In the genomic region with DNA sequence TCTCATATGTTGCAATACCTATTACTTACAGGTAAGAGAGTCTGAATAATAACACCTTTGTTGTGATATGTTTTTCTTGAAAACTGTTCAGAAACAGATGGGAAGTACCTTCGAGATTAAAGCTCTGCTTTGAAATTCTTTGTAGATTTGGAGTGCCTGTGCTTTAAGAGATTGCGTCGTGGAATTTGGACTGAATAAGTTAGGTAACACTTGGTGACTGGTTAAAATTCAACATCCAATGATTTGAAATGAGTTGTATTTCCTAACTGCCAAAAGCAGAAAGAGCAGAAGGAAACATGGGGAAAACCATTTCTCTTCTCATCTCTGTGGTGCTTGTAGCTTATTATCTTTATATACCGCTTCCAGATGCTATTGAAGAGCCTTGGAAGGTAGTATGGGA, we compare ENCODE assay signal across 37 mouse cellular contexts. TPM values are rescaled to one million over a fixed set of nuclear protein-coding genes. Genes with fewer than 3 reads are reported as not detected.
DNase-seq lines count a peak whose midpoint lies in the region; ATAC-seq and TF ChIP-seq lines count a peak whose summit lies in the region.
"Had no signal": no experiment of that assay in that cellular context is flagged by ENCODE, and none has a peak within 500 bp of the region (broad histone marks: within the 10 kb centered on the region; RNA-seq: fewer than 3 reads in every experiment).

No protein-coding gene starts in this region.

- TF ChIP-seq CTCF in kidney, adult 2 months (conservative IDR thresholded peaks at IDR 0.05; ENCODE audit: insufficient read depth, insufficient read length, low read depth, low read length), result no peak
- TF ChIP-seq CTCF in liver, adult 2 months (IDR thresholded peaks at IDR 0.05; ENCODE audit: low read depth, low read length), result no peak
- no peak for TF ChIP-seq CTCF in liver, embryonic 14.5 days (IDR thresholded peaks at IDR 0.05; ENCODE audit: low read depth)
- no peak for TF ChIP-seq CTCF in cerebellum, adult 2 months (IDR thresholded peaks at IDR 0.05; ENCODE audit: borderline replicate concordance, insufficient read depth, low read depth, low read length)

- ATAC-seq in kidney, embryonic 16.5 days (ENCODE audit: low FRiP score, low TSS enrichment), result no peak
- peak; percentile 26; the same call in 1 of the 2 replicates for ATAC-seq in liver, embryonic 14.5 days (ENCODE audit: insufficient read depth)
- ATAC-seq: forebrain, postnatal 0 days; midbrain, embryonic 16.5 days; Patski had no signal

- H3K79me2 ChIP-seq in liver, adult 2 months (ENCODE audit: control insufficient read depth, insufficient read depth, low read length), result peaks cover 4% of the 10 kb centered on the region; the same call in 1 of the 2 replicates

- 52% methylated on average over 4 of the region's 4 CpGs for WGBS in kidney, adult 2 months
- 82% methylated on average over 4 of the region's 4 CpGs for WGBS in kidney, embryonic 16.5 days
- 17% methylated on average over 4 of the region's 4 CpGs for WGBS in liver, adult 2 months
- WGBS in liver, embryonic 14.5 days (ENCODE audit: insufficient replicate concordance), result 59% methylated on average over 4 of the region's 4 CpGs
- 92% methylated on average over 4 of the region's 4 CpGs for WGBS in cerebellum, adult 2 months

- no peak for TF ChIP-seq POLR2A in kidney, adult 2 months (IDR thresholded peaks at IDR 0.05; ENCODE audit: low read depth, low read length)
- TF ChIP-seq POLR2A in liver, adult 2 months (IDR thresholded peaks at IDR 0.05; ENCODE audit: extremely low read depth, insufficient read depth, low read length), result no peak
- TF ChIP-seq POLR2A in cerebellum, adult 2 months (IDR thresholded peaks at IDR 0.05; ENCODE audit: borderline replicate concordance, insufficient read depth, low read length), result no peak

- no peaks in the 10 kb centered on the region for H3K36me3 ChIP-seq in kidney, adult 2 months (ENCODE audit: control insufficient read depth, insufficient read depth, low read length)
- no peaks in the 10 kb centered on the region for H3K36me3 ChIP-seq in kidney, embryonic 16.5 days (ENCODE audit: insufficient read depth, low read length)
- H3K36me3 ChIP-seq in liver, adult 2 months (ENCODE audit: control insufficient read depth, insufficient read depth, low read length), result peaks cover 7% of the 10 kb centered on the region
- H3K36me3 ChIP-seq in liver, embryonic 14.5 days (replicated peaks; ENCODE audit: control insufficient read depth, insufficient read depth, low read depth), result no peaks in the 10 kb centered on the region
- H3K36me3 ChIP-seq: embryonic facial prominence, embryonic 13.5 days; forebrain, embryonic 12.5 days; heart, embryonic 12.5 days; hindbrain, embryonic 13.5 days; limb, embryonic 10.5 days; limb, embryonic 15.5 days; neural tube, embryonic 13.5 days; stomach, embryonic 15.5 days had no signal

- H3K4me2 ChIP-seq in kidney, embryonic 16.5 days (replicated peaks; ENCODE audit: low read depth, low read length), result no peak overlapping the region
- H3K4me2 ChIP-seq in liver, embryonic 14.5 days (ENCODE audit: low read depth), result no peak overlapping the region
- H3K4me2 ChIP-seq: embryonic facial prominence, embryonic 13.5 days; forebrain, embryonic 12.5 days; heart, embryonic 12.5 days; hindbrain, embryonic 13.5 days; limb, embryonic 15.5 days; midbrain, embryonic 11.5 days; neural tube, embryonic 13.5 days; stomach, embryonic 15.5 days had no signal

- no peak for TF ChIP-seq EP300 in liver, embryonic 14.5 days (IDR thresholded peaks at IDR 0.05; ENCODE audit: low read depth)

- no peak overlapping the region for H3K27ac ChIP-seq in kidney, adult 2 months (ENCODE audit: insufficient read depth, low read depth, low read length)
- no peak overlapping the region for H3K27ac ChIP-seq in kidney, embryonic 16.5 days (ENCODE audit: low read length)
- no peak overlapping the region for H3K27ac ChIP-seq in liver, adult 2 months (replicated peaks; ENCODE audit: insufficient read depth, low read depth, low read length)
- H3K27ac ChIP-seq in liver, embryonic 14.5 days, result no peak overlapping the region
- no peak overlapping the region for H3K27ac ChIP-seq in cerebellum, adult 2 months (ENCODE audit: insufficient read depth, low read length)
- H3K27ac ChIP-seq: embryonic facial prominence, embryonic 13.5 days; forebrain, embryonic 12.5 days; heart, adult 2 months; hindbrain, embryonic 13.5 days; limb, embryonic 10.5 days; limb, embryonic 15.5 days; neural tube, embryonic 13.5 days; stomach, embryonic 15.5 days had no signal

- H3K4me1 ChIP-seq in kidney, adult 2 months (ENCODE audit: control insufficient read depth, insufficient read depth, low read length), result no peaks in the 10 kb centered on the region
- H3K4me1 ChIP-seq in kidney, embryonic 16.5 days (ENCODE audit: insufficient read depth, low read length), result no peaks in the 10 kb centered on the region
- peaks cover 15% of the 10 kb centered on the region for H3K4me1 ChIP-seq in liver, adult 2 months (ENCODE audit: control insufficient read depth, insufficient read depth, low read length)
- no peaks in the 10 kb centered on the region for H3K4me1 ChIP-seq in liver, embryonic 14.5 days (replicated peaks; ENCODE audit: control insufficient read depth in 2 of 2, insufficient read depth in 2 of 2, low read length in 1 of 2)
- H3K4me1 ChIP-seq in cerebellum, adult 2 months (ENCODE audit: control insufficient read depth, insufficient read depth, low read length), result no peaks in the 10 kb centered on the region
- H3K4me1 ChIP-seq: embryonic facial prominence, embryonic 13.5 days; forebrain, embryonic 12.5 days; heart, embryonic 12.5 days; hindbrain, embryonic 13.5 days; limb, embryonic 10.5 days; limb, embryonic 15.5 days; neural tube, embryonic 13.5 days; stomach, embryonic 15.5 days had no signal

- no peak overlapping the region for H3K9ac ChIP-seq in kidney, embryonic 16.5 days (replicated peaks; ENCODE audit: low read length)
- H3K9ac ChIP-seq in liver, adult 2 months (ENCODE audit: low read depth, low read length), result no peak overlapping the region
- no peak overlapping the region for H3K9ac ChIP-seq in liver, embryonic 14.5 days (replicated peaks)
- H3K9ac ChIP-seq: embryonic facial prominence, embryonic 13.5 days; forebrain, embryonic 12.5 days; forebrain, postnatal 0 days; heart, embryonic 12.5 days; hindbrain, embryonic 13.5 days; limb, embryonic 15.5 days; neural tube, embryonic 13.5 days; stomach, embryonic 15.5 days had no signal

- H3K9me3 ChIP-seq in kidney, embryonic 16.5 days (ENCODE audit: low read length), result no peaks in the 10 kb centered on the region
- H3K9me3 ChIP-seq in liver, embryonic 14.5 days (ENCODE audit: control insufficient read depth, low read length), result no peaks in the 10 kb centered on the region
- H3K9me3 ChIP-seq: embryonic facial prominence, embryonic 13.5 days; forebrain, embryonic 12.5 days; heart, embryonic 12.5 days; hindbrain, embryonic 13.5 days; limb, embryonic 10.5 days; limb, embryonic 15.5 days; neural tube, embryonic 13.5 days; stomach, embryonic 15.5 days had no signal

- no peaks in the 10 kb centered on the region for H3K27me3 ChIP-seq in kidney, adult 2 months (replicated peaks; ENCODE audit: control insufficient read depth, insufficient read depth, low read length)
- no peaks in the 10 kb centered on the region for H3K27me3 ChIP-seq in kidney, embryonic 16.5 days (ENCODE audit: insufficient read depth, low read length)
- H3K27me3 ChIP-seq in liver, adult 2 months (ENCODE audit: control insufficient read depth, insufficient read depth, low read length), result no peaks in the 10 kb centered on the region
- no peaks in the 10 kb centered on the region for H3K27me3 ChIP-seq in liver, embryonic 14.5 days (ENCODE audit: control insufficient read depth, insufficient read depth, low read length)
- no peaks in the 10 kb centered on the region for H3K27me3 ChIP-seq in cerebellum, adult 2 months (ENCODE audit: control insufficient read depth, insufficient read depth, low read length)
- H3K27me3 ChIP-seq: embryonic facial prominence, embryonic 13.5 days; forebrain, embryonic 12.5 days; heart, embryonic 12.5 days; hindbrain, embryonic 13.5 days; limb, embryonic 15.5 days; neural tube, embryonic 13.5 days; stomach, embryonic 15.5 days had no signal

- H3K4me3 ChIP-seq in kidney, adult 2 months (ENCODE audit: insufficient read depth, low read depth, low read length), result 0 out of 2 replicates have a peak overlapping the region, but pooled peaks have one; percentile 19
- H3K4me3 ChIP-seq in kidney, embryonic 16.5 days (ENCODE audit: low read length), result no peak overlapping the region
- H3K4me3 ChIP-seq in liver, adult 2 months (ENCODE audit: insufficient read depth, low read depth, low read length), result peak overlapping the region; percentile 82; the same call in 1 of the 2 replicates
- H3K4me3 ChIP-seq in liver, embryonic 14.5 days (ENCODE audit: insufficient read depth in 1 of 2, low read depth in 2 of 2, low read length in 2 of 2), result peak overlapping the region in 1 of 2 experiments; percentile 10; a peak in 3 of 4 replicates
- no peak overlapping the region for H3K4me3 ChIP-seq in cerebellum, adult 2 months (replicated peaks; ENCODE audit: insufficient read depth, low read depth, low read length)
- H3K4me3 ChIP-seq: embryonic facial prominence, embryonic 13.5 days; forebrain, embryonic 12.5 days; heart, adult 2 months; heart, embryonic 12.5 days; hindbrain, embryonic 13.5 days; limb, embryonic 10.5 days; limb, embryonic 15.5 days; myocyte; neural tube, embryonic 13.5 days; stomach, embryonic 15.5 days had no signal

- peak; percentile 81 for DNase-seq in kidney, adult 2 months
- DNase-seq in liver, adult 2 months (ENCODE audit: extremely low read depth, low read depth, low spot score), result peak; percentile 98
- no peak for DNase-seq in liver
- peak in 2 of 3 experiments; percentile 1 to 2 for DNase-seq in liver, embryonic 14.5 days (ENCODE audit: low read depth in 3 of 3, low spot score in 3 of 3)
- DNase-seq in urinary bladder, postnatal 4 days (ENCODE audit: low spot score in 2 of 2), result no peak
- no peak for DNase-seq in cerebellum, adult 2 months
- no peak for DNase-seq in right cerebral cortex, postnatal 36 days (ENCODE audit: low spot score in 2 of 2)
- DNase-seq: adrenal gland, postnatal 14 days; cerebellum, adult 11-12 months; cerebellum, postnatal 10 days; forebrain, postnatal 0 days; heart, adult 2 months; heart, postnatal 4 days; layer of hippocampus, postnatal 36 days; lung, postnatal 36 days had no signal

RNA-seq across cellular contexts. Expression of gene Aadac, which starts 6.0 kb away (rescaled TPM):
- 116 and 146 TPM in 2 replicates for polyA plus RNA-seq in kidney, adult 2 months (2012; rRNA removed)
- 35.8 and 39.8 TPM in 2 replicates for polyA plus RNA-seq in kidney, embryonic 16.5 days (2015; fragmentation: Nextera tagmentation; extraction: Ambion mirVana)
- 1,087 and 1,480 TPM in 2 replicates for total RNA-seq in liver, adult 2 months (2014; rRNA removed)
- 241 and 265 TPM in 2 replicates for polyA plus RNA-seq in liver, adult 2 months (2012; rRNA removed)
- 94.9 and 102 TPM in 2 replicates for polyA plus RNA-seq in liver, embryonic 14.5 days (2012; rRNA removed)
- polyA plus RNA-seq in liver, embryonic 14.5 days (2014; fragmentation: Nextera tagmentation; extraction: Ambion mirVana), result 259 and 282 TPM in 2 replicates
- polyA plus RNA-seq in cerebellum, adult 2 months (2012; rRNA removed), result not detected in 2 replicates
- total RNA-seq: common myeloid progenitor, adult 5-6 weeks; forebrain, postnatal 0 days; gastrocnemius, adult 8-10 months; heart, adult 2 months; heart, postnatal 4 days; layer of hippocampus, postnatal 36 days; megakaryocyte, adult 5-6 weeks; MEL had no signal
- polyA plus RNA-seq: embryonic facial prominence, embryonic 13.5 days; forebrain, embryonic 12.5 days; forebrain, postnatal 0 days; heart, adult 2 months; hindbrain, embryonic 13.5 days; limb, embryonic 10.5 days; midbrain, embryonic 11.5 days; midbrain, embryonic 16.5 days; myocyte; neural tube, embryonic 13.5 days; Patski had no signal

RNA-seq across cellular contexts. Expression of gene Aadacl2, which starts 25.0 kb away (rescaled TPM):
- polyA plus RNA-seq in kidney, adult 2 months (2012; rRNA removed), result not detected in 2 replicates
- not detected in 2 replicates for polyA plus RNA-seq in kidney, embryonic 16.5 days (2015; fragmentation: Nextera tagmentation; extraction: Ambion mirVana)
- total RNA-seq in liver, adult 2 months (2014; rRNA removed), result not detected in 2 replicates
- not detected in 2 replicates for polyA plus RNA-seq in liver, adult 2 months (2012; rRNA removed)
- not detected in 2 replicates for polyA plus RNA-seq in liver, embryonic 14.5 days (2012; rRNA removed)
- polyA plus RNA-seq in liver, embryonic 14.5 days (2014; fragmentation: Nextera tagmentation; extraction: Ambion mirVana), result not detected in 2 replicates
- not detected in 2 replicates for polyA plus RNA-seq in cerebellum, adult 2 months (2012; rRNA removed)
- total RNA-seq: adrenal gland, postnatal 14 days; common myeloid progenitor, adult 5-6 weeks; forebrain, postnatal 0 days; gastrocnemius, adult 8-10 months; gastrocnemius, postnatal 4 days; heart, adult 2 months; heart, postnatal 4 days; layer of hippocampus, postnatal 36 days; megakaryocyte, adult 5-6 weeks; MEL had no signal
- polyA plus RNA-seq: forebrain, embryonic 12.5 days; forebrain, postnatal 0 days; heart, adult 2 months; heart, embryonic 12.5 days; heart, postnatal 0 days; hindbrain, embryonic 13.5 days; large intestine, adult 2 months; limb, embryonic 10.5 days; lung, embryonic 16.5 days; midbrain, embryonic 11.5 days; midbrain, embryonic 16.5 days; myocyte; neural tube, embryonic 13.5 days; Patski; small intestine, adult 2 months had no signal

RNA-seq across cellular contexts. Expression of gene Sucnr1, which starts 50.2 kb away (rescaled TPM):
- 23.5 and 29.5 TPM in 2 replicates for polyA plus RNA-seq in kidney, adult 2 months (2012; rRNA removed)
- polyA plus RNA-seq in kidney, embryonic 16.5 days (2015; fragmentation: Nextera tagmentation; extraction: Ambion mirVana), result 6.5 and 6.7 TPM in 2 replicates
- total RNA-seq in liver, adult 2 months (2014; rRNA removed), result 27.3 and 45.3 TPM in 2 replicates
- polyA plus RNA-seq in liver, adult 2 months (2012; rRNA removed), result 27.1 and 28.0 TPM in 2 replicates
- polyA plus RNA-seq in liver, embryonic 14.5 days (2012; rRNA removed), result 0.04 and 0.11 TPM in 2 replicates
- polyA plus RNA-seq in liver, embryonic 14.5 days (2014; fragmentation: Nextera tagmentation; extraction: Ambion mirVana), result 0.40 TPM in 1 of 2 replicates, not detected in the other
- 0.06 and 0.13 TPM in 2 replicates for polyA plus RNA-seq in cerebellum, adult 2 months (2012; rRNA removed)
- total RNA-seq: common myeloid progenitor, adult 5-6 weeks; forebrain, postnatal 0 days; heart, adult 2 months; heart, postnatal 4 days; layer of hippocampus, postnatal 36 days; MEL had no signal
- polyA plus RNA-seq: forebrain, embryonic 12.5 days; forebrain, postnatal 0 days; heart, embryonic 12.5 days; heart, postnatal 0 days; hindbrain, embryonic 13.5 days; limb, embryonic 10.5 days; lung, embryonic 16.5 days; midbrain, embryonic 16.5 days; myocyte; neural tube, embryonic 13.5 days; Patski had no signal

Comparison
In these comparisons a context has a peak if more than half of its experiments do, and no peak if none do; other contexts are left out.
1. DNase-seq: peak in kidney, adult 2 months (single experiment), liver, adult 2 months (single experiment) and liver, embryonic 14.5 days (2 of 3); none in liver (single experiment), urinary bladder, postnatal 4 days (0 of 2), cerebellum, adult 2 months (0 of 2) and right cerebral cortex, postnatal 36 days (0 of 2).
2. H3K4me3 ChIP-seq: peak in kidney, adult 2 months (single experiment) and liver, adult 2 months (single experiment); none in kidney, embryonic 16.5 days (single experiment) and cerebellum, adult 2 months (single experiment).
3. RNA of gene Aadac, which starts 6.0 kb away (polyA plus RNA-seq): 94.9 to 282 TPM in liver, embryonic 14.5 days, 241 to 265 TPM in liver, adult 2 months, 116 to 146 TPM in kidney, adult 2 months and 35.8 to 39.8 TPM in kidney, embryonic 16.5 days; not detected in cerebellum, adult 2 months; every median in the first group is over 10 times any median in the second.